Mouse (Mus musculus) heart, embryonic 11.5 days (tissue): ENCODE measurements around the gene 9430097D07Rik. TPM values are rescaled to one million over a fixed set of nuclear protein-coding genes. Genes with fewer than 3 reads are reported as not detected.

Experiments
- ATAC-seq: fragments of 200-750 bp; cut with Nextera tagmentation; replicated peaks from 2 replicates; pipeline ENCODE4 v1.8.0; 2017; ENCODE audit warnings: moderate library complexity; ENCODE audit not compliant: insufficient number of reproducible peaks, low FRiP score, low TSS enrichment
- H3K27ac ChIP-seq: fragments of 300-500 bp; sonication (generic); 2 replicates; pipeline ENCODE4 v1.5.1; 2014; ENCODE audit warnings: mild to moderate bottlenecking, low read depth, low read length
- H3K27me3 ChIP-seq: fragments of 300-500 bp; sonication (generic); 2 replicates; pipeline ENCODE4 v1.6.1; 2014; ENCODE audit warnings: mild to moderate bottlenecking, low read length, mixed read lengths; ENCODE audit not compliant: control insufficient read depth, insufficient read depth
- H3K36me3 ChIP-seq: fragments of 300-500 bp; sonication (generic); 2 replicates; pipeline ENCODE4 v1.6.1; 2014; ENCODE audit warnings: mild to moderate bottlenecking, low read length, moderate library complexity, mixed read lengths; ENCODE audit not compliant: control insufficient read depth, insufficient read depth
- H3K4me1 ChIP-seq: fragments of 300-500 bp; sonication (generic); 2 replicates; pipeline ENCODE4 v1.6.1; 2014; ENCODE audit warnings: low read length; ENCODE audit not compliant: control insufficient read depth, insufficient read depth
- H3K4me2 ChIP-seq: fragments of 300-500 bp; sonication (generic); 2 replicates; pipeline ENCODE4 v1.6.1; 2014; ENCODE audit warnings: mild to moderate bottlenecking, moderate library complexity
- H3K4me3 ChIP-seq: fragments of 300-500 bp; sonication (generic); 2 replicates; pipeline ENCODE4 v1.5.1; 2014; ENCODE audit warnings: low read depth, low read length
- H3K9ac ChIP-seq: fragments of 300-500 bp; sonication (generic); 2 replicates; pipeline ENCODE4 v1.6.1; 2014; ENCODE audit warnings: mild to moderate bottlenecking, low read depth, low read length, moderate library complexity
- H3K9me3 ChIP-seq: fragments of 300-500 bp; sonication (generic); replicated peaks from 2 replicates; pipeline ENCODE4 v1.6.1; 2016; ENCODE audit warnings: low read length; ENCODE audit not compliant: control insufficient read depth
- WGBS: fragments of 180-500 bp; shearing (Covaris S2); extraction: QIAGEN DNeasy Blood & Tissue Kit; methylation state at CpG from one replicate; pipeline ENCODE4 v1.1.7; 2014; ENCODE audit not compliant: insufficient replicate concordance; 5-methylcytosine and 5-hydroxymethylcytosine counted together
- polyA plus RNA-seq: library from polyadenylated mRNA; unstranded; fragments of >200 nt; fragmentation: Nextera tagmentation; extraction: Ambion mirVana; gene quantifications from 2 replicates; pipeline ENCODE4 v1.2.1, GENCODE M21; 2014

Gene 9430097D07Rik
- polyA plus RNA-seq, 1 experiment from 2014 or later, result 0.17 TPM

DNA sequence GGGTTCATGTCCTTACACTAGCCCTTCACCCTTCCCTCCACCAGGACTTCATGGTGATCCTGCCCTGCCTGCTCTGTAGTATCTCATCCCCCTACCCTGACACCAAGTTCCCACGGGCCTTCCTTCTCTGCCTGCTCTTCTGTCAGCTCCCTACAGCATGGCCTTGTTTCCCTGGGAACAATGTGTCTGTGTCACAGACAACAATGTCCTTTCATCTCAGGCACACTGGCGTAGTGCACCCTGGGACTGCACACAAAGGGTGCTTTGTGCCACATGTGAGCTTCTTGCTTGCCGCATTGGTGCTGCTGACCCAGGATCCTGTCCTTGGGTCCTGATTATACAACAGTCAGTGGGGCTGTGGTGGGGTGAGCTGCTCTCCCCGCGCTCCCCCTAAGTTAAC is 15.9 kb downstream of the 9430097D07Rik start:
- Histone ChIP-seq H3K4me2 (no peak overlapping the region), H3K36me3 (peaks cover 7% of the 10 kb centered on the region; the same call in 1 of the 2 replicates), H3K9me3 (no peaks in the 10 kb centered on the region), H3K9ac (no peak overlapping the region), H3K4me3 (no peak overlapping the region), H3K4me1 (peaks cover 9% of the 10 kb centered on the region), H3K27me3 (no peaks in the 10 kb centered on the region), H3K27ac (no peak overlapping the region)
- no peak for ATAC-seq
- 66% methylated on average over 5 of the region's 5 CpGs for WGBS

DNA sequence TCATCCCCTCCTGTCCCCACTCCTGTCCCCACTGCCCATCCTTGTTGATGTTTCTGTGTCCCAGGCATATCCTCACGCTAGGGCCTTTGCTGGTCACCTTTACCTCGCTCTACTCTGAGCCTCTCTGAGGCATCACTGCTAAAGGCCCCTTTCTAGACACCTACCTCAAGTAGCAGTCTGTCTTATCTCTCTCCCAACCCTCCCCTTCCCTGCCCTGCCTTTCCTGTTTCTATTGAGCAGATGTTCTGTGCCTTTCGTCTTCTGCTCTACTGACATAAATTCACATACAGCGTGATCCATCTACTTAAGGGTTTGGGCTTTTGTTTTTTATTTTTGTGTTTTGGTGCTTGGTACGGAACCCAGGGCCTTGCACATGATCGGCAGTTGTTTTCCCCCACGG is 19.5 kb downstream of the 9430097D07Rik start:
- no peak overlapping the region for H3K27ac ChIP-seq
- ATAC-seq, result no peak
- no peaks in the 10 kb centered on the region for H3K27me3 ChIP-seq
- H3K9me3 ChIP-seq, result no peaks in the 10 kb centered on the region
- H3K4me3 ChIP-seq, result no peak overlapping the region
- 0 out of 2 replicates have a peak overlapping the region, but pooled peaks have one; percentile 39 for H3K9ac ChIP-seq
- peaks cover 13% of the 10 kb centered on the region for H3K4me1 ChIP-seq
- no peak overlapping the region for H3K4me2 ChIP-seq
- WGBS, result 66% methylated on average over 7 of the region's 7 CpGs
- H3K36me3 ChIP-seq, result no peaks in the 10 kb centered on the region

DNA sequence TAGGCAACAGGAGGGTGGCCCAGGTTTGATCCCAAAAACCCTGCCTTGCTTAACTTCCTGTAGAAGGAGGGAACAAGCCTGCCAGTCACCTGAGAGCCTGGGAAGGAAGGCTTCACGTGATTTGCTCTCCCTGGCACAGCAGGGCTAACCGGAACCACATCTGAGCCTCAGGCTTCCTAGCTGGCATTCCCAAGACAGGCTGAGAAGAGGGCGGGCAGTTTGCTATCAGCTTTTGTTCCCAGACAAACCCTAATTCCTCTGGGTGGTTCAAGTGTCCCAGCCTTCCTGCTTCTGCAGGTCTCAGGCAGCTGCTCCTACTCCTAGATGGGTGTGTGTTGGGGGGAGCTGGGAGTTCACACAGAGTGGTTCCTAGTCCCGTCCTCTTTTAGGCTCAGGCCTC is 20.0 kb downstream of the 9430097D07Rik start:
- peaks cover 13% of the 10 kb centered on the region for H3K4me1 ChIP-seq
- 0 out of 2 replicates have a peak overlapping the region, but pooled peaks have one; percentile 39 for H3K9ac ChIP-seq
- H3K27ac ChIP-seq, result no peak overlapping the region
- no peaks in the 10 kb centered on the region for H3K9me3 ChIP-seq
- H3K27me3 ChIP-seq, result no peaks in the 10 kb centered on the region
- ATAC-seq, result no peak
- 27% methylated on average over 4 of the region's 4 CpGs for WGBS
- H3K4me3 ChIP-seq, result no peak overlapping the region
- no peaks in the 10 kb centered on the region for H3K36me3 ChIP-seq
- no peak overlapping the region for H3K4me2 ChIP-seq

DNA sequence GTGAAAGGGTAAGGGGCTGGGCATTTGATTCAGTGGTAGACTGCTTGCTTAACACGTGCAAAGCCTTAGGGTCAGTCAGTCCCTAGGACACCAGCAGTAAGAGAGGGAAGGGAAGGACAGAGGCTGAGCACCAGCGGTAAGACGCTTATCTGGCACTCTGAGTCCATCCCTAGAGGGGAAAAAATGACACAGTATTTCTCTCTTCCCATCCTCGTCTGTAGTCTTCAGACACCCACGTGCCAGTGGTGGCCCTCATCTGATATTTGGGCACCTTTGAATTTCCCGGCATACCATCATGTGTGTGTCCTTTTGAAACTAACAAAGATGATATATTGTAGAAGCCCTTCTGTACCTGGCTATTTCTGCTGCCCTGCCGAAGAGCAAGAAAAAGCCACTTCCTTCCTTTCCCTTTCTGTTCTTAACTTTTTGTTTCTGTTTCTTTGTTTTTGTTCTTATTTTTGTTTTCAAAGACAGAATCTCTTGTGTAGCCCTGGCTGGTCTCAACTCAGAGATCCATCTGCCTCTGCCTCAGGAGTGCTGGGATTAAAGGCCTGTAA is 21.8 kb downstream of the 9430097D07Rik start:
- Histone ChIP-seq H3K9me3 (no peaks in the 10 kb centered on the region), H3K9ac (no peak overlapping the region), H3K27me3 (no peaks in the 10 kb centered on the region), H3K36me3 (no peaks in the 10 kb centered on the region), H3K4me2 (no peak overlapping the region), H3K4me3 (no peak overlapping the region), H3K27ac (no peak overlapping the region), H3K4me1 (peaks cover 13% of the 10 kb centered on the region)
- no peak for ATAC-seq
- 54% methylated on average over 7 of the region's 7 CpGs for WGBS

DNA sequence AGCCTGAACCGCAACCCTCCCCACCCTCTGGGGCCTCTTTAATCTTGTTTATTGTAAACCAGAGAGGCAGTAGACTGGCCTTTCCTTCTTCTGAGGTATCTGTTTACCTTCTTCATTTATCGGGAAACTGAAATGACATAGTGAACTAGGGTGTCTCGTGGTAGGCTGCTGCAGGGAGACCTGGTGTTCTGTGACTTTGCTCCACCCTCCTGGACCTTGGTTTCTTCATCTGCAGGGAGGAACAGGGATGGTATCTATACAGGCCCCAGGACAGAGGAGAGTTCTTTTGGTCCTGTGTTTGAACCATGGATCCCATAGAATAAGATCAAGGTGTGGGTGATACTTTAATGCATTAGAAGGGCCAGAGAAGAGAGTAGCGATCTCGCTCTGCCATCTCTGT is 24.2 kb downstream of the 9430097D07Rik start:
- Histone ChIP-seq H3K27ac (no peak overlapping the region), H3K4me3 (no peak overlapping the region), H3K9ac (no peak overlapping the region), H3K27me3 (no peaks in the 10 kb centered on the region), H3K9me3 (no peaks in the 10 kb centered on the region), H3K4me1 (peaks cover 20% of the 10 kb centered on the region), H3K4me2 (no peak overlapping the region), H3K36me3 (no peaks in the 10 kb centered on the region)
- 77% methylated on average over 5 of the region's 5 CpGs for WGBS
- no peak for ATAC-seq

DNA sequence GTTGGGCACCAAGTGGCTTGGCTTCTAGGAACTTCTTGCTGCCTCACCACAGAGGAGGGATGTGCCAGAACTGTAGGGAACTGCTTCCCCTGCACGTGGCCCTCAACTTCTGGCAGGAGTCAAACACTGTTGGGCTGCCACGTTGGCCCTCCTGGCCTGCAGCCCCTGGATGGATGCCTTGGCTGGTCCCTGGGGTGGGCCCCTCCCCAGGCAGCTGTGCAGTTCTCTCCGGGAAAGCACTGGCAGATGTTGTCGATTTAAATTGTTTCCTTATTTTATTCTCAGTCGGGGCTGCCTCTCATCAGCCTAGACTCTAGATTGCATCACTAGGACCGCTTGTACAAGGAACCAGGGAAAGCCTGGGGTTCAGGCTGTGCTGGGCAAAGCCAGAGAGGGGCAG is 25.7 kb downstream of the 9430097D07Rik start:
- no peak for ATAC-seq
- no peaks in the 10 kb centered on the region for H3K36me3 ChIP-seq
- 68% methylated on average over 6 of the region's 6 CpGs for WGBS

DNA sequence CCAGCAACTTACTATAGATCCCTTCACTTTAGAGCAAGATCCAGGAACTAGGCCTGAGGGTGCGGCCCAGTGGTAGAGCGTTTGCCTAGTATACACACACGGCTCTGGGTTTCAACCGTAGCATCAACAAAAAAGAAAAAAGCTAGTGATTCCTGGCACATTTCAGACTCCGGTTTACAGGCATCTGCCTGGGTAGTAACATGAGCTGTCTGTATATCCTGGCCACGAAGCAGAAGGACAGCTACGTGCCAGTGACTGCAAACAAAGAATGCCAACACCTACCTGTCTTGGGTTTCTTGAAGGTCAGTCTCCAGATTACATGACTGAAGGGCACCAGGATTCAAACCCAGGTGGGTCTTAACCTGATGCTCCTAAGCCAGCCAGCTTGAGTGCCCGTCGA is 26.3 kb downstream of the 9430097D07Rik start:
- Histone ChIP-seq H3K27me3 (no peaks in the 10 kb centered on the region), H3K27ac (no peak overlapping the region), H3K4me3 (no peak overlapping the region), H3K4me1 (peaks cover 11% of the 10 kb centered on the region; the same call in 1 of the 2 replicates), H3K4me2 (no peak overlapping the region), H3K36me3 (no peaks in the 10 kb centered on the region), H3K9ac (no peak overlapping the region), H3K9me3 (no peaks in the 10 kb centered on the region)
- WGBS, result 84% methylated on average over 9 of the region's 9 CpGs
- no peak for ATAC-seq

More for the DNA sequence above, 25.7 kb downstream of the 9430097D07Rik start:
- no peaks in the 10 kb centered on the region for H3K27me3 ChIP-seq
- H3K9me3 ChIP-seq, result no peaks in the 10 kb centered on the region
- no peak overlapping the region for H3K9ac ChIP-seq
- no peak overlapping the region for H3K4me3 ChIP-seq
- H3K4me1 ChIP-seq, result peaks cover 11% of the 10 kb centered on the region; the same call in 1 of the 2 replicates
- H3K27ac ChIP-seq, result no peak overlapping the region
- H3K4me2 ChIP-seq, result no peak overlapping the region

DNA sequence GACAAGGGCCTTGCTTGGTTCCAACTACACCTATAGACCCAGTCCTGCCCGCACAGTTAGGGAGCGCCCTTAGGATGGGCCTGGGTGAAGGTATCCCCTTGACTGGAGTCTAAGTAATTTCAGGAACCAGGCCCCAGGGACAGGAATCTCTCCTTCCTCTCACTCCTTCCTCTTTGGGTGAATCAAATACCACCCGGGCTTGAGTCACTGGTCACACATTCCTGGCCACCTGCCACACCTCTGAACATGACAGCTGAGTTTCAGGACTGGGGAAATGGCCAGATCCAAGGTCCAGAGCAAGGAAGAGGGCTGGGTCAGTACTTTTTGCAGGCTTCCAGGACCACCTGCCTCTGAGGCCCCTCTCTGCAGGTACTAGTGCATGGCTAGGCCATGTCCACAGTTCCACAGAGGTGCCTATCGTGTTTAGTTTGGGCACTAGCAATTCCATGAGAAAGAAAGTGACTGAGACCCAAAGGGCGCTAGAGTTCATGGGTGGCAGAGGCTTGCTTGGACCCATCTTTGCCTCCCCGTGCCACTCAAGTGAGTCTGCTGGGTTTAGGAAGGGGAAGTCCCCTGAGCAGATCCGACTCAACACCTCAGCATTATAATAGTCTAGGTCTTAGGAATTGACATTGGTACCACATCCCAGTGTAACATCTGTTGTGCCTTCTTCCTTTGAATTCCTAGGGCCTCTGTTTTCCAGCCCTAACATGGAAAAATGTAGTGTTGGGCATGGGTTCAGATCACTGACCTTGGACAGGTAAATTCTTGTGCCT is 27.3 kb downstream of the 9430097D07Rik start:
- Histone ChIP-seq H3K4me1 (peaks cover 7% of the 10 kb centered on the region; the same call in 1 of the 2 replicates), H3K27me3 (no peaks in the 10 kb centered on the region), H3K9me3 (no peaks in the 10 kb centered on the region), H3K9ac (no peak overlapping the region), H3K36me3 (no peaks in the 10 kb centered on the region), H3K4me3 (no peak overlapping the region), H3K27ac (no peak overlapping the region), H3K4me2 (no peak overlapping the region)
- WGBS, result 75% methylated on average over 7 of the region's 7 CpGs
- ATAC-seq, result no peak
